Mouse (Mus musculus) spleen, postnatal 36 days (tissue): ENCODE data around the gene Tdrd6.
A peak's percentile ranks its signal among the peaks of the same experiment; 100 is the strongest.

ENCODE experiments used
- DNase-seq, 2 experiments: peaks; one replicate each; pipeline ENCODE4 v3.0.0; 2022; ENCODE audit warnings: low spot score in 2 of 2, mixed read lengths in 1 of 2

Tdrd6 gene

DNA sequence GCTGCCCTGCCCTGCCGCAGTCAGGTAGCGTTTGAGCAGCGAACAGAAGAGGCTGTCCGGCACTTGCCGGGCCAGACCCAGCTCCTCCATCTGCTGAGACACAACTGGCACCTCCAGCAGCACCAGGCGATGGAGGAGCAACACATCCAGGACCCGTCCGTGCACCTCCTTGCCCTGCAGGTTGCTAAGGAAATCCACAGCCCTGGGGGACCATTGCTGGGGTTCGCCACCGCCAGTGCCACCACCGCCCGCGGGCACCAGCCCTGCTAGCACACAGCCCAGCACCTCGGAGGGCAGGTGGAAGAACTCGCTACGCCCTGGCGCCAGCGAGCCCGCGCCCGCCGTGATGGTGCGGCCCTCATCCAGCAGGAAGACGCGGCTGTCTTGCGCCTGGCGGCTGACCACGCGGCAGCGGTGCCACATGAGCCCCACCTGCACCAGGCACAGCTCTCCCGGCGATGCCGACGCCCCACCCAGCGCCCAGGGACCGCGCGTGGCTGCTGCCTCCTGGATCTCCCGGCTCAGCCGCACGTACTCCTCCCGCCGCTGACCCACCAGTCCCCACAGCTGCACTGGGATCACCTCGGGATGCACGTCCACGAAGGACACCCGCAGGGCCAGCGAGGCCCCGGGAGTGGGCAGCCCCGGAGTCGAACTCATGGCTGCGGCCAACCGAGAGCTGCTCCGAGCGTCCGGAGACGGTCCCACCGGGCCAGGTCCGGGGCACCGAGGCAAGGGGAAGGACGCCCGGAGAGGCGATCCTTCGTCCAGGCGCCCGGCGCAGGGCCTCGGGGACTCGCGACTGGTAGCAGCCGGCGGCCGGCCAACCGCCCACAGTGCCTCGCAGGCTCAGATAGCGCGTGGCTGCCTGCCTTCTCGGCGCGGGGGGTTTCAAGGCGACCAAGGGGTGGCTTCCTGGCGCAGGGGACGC lies at the start of gene Tdrd6:
TSS of gene Tdrd6 (minus strand) at position 804 of the 931 bp plus-strand sequence.
- DNase-seq, result no peak

DNA sequence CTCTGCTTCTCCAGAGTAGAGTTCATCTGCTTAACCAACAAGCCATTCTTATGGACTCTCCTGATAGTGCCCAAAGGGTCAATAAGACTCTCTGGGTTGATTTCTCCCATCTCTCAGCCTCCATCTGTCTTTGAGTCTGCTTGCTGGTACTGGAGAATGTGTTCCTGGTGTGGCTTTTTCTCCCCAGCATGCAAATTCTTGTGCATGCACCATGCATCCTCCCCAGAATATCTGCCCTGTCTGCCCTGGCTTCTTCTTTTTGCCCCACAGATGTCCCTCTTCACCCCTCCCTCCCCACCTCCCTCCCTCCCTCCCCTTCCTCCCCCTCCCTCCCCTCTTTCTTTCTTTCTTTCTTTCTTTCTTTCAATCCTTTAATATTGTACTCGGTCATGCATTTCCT lies 47.2 kb upstream of the Tdrd6 start:
- DNase-seq, result peak; percentile 62 to 66

DNA sequence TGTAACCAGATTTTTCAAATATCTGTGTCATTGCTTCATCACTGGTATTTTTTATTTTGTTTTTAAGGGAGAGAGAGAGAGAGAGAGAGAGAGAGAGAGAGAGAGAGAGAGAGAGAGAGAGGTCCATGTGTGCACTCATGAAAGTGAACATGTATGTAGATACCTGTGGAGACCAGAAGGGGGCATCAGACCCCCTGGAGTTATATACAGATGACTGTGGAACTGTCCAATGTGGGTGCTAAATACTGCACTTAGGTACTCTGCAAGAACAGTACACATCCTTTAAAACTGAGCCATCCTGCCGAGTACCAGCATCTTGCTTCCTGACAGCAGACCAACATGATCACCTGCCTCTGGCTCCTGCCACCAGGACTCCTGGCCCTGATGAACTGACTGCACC lies 46.1 kb upstream of the Tdrd6 start:
- DNase-seq, result no peak

DNA sequence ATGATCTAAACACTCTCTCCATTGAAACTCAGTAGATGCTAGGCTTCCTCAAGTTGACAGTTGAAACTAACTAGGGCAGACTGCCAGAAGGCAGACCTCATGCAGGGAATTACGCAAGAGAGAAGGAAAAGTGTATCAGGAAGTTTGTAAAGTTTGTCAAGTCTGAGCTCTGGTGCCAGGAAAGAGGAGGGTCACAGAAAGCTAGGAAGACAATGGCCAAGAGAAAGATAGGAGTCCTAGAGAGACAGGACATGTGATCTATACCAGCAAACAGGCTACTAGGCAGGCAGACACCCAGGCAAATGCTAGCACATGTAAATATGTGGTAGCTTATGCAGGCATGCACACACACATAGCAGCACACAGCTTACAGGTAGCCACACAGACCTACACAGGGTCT lies 45.1 kb upstream of the Tdrd6 start:
- DNase-seq, result no peak

DNA sequence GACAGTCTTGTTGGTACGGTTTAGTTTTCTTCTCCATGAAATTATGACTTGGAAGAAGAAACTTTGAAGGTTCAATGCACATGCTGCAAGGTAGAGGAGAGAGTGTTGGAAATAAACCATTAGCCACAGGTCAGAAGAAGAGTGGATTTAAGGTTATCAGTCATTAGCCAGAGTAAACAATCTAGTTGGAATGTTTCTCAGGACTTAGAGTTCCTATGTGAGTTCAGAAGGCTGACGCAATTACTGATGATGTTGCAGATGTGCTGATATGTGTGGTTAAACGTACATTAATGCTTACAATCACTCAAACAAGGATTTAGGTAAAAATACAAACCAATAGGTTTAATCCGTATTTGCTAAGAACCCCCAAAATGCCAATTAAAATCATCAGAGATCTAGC lies 41.8 kb upstream of the Tdrd6 start:
- DNase-seq, result no peak

- DNase-seq, result no peak
Observed at GRCm38 (mm10) chr17:43669145-43669695, 39.1 kb upstream of the Tdrd6 start.

- no peak for DNase-seq
Observed at GRCm38 (mm10) chr17:43667290-43667843, 37.3 kb upstream of the Tdrd6 start, which contains the start of gene Cyp39a1. Gene Cyp39a1 (plus strand): TSS chr17:43667425.

DNA sequence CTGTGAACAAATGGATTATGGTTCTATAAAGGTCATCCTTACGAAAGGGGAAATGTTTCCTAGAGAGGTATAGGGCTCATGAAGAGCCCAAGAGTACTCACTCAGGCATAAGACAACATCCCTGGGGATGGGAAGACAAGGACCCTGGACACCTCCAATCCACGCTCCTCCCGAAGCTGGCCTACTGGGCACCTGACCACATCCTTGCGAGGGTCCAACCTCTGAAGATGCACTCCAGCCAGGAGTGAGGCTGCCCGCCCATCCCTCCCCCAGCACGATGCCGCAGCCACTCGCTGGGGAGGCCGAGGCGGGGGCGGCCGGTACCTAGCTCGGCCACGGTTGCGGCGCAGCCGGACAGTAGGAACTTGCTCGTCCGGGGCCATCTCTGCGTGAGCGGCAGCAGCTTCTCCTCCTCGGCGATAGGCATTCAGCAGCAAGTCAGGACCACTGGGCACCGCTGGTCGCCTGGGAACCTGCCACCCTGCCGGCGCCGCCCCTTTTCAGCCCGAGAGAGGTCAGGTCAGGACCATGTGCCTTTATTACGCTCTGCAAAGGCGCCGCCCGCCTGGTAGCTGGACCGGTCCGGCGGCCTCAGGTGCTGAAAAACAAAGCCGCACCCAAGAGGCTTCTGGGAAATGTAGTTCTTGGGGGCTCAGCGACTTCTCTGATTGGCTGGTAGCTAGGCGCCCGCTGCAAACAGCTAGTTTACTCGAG lies 36.6 kb upstream of the Tdrd6 start, which contains the start of gene Slc25a27:
TSS of gene Slc25a27 (minus strand) at position 639 of the 714 bp plus-strand sequence.
- DNase-seq, result peak; percentile 90

GRCm38 (mm10) chr17:43651314-43652046 lies 21.4 kb upstream of the Tdrd6 start:
- DNase-seq, result no peak

- no peak for DNase-seq
Observed at GRCm38 (mm10) chr17:43649641-43650436, 19.7 kb upstream of the Tdrd6 start.

- no peak for DNase-seq
Observed at GRCm38 (mm10) chr17:43646925-43647324, 16.8 kb upstream of the Tdrd6 start.

GRCm38 (mm10) chr17:43645136-43645535 lies 15.0 kb upstream of the Tdrd6 start:
- DNase-seq, result no peak

DNA sequence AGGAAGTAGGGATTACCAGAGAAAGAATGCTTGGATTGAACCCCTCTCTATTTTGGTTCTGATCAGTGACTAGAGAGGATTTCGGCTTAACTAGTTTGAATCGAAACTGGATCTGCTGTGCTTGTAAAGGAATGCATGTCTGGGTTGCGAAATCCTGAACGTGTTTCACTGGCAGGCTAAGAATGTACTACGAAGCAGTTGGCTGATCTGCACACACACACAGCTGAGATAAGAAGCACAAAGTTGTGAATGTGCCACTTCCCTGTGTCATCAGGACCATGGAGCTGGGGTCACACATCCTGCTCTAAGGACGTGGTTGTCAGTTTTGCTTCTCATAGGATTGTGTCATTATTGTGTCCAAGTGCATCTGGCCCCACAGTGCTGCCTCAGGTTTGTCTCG lies 14.3 kb upstream of the Tdrd6 start:
- no peak for DNase-seq

DNA sequence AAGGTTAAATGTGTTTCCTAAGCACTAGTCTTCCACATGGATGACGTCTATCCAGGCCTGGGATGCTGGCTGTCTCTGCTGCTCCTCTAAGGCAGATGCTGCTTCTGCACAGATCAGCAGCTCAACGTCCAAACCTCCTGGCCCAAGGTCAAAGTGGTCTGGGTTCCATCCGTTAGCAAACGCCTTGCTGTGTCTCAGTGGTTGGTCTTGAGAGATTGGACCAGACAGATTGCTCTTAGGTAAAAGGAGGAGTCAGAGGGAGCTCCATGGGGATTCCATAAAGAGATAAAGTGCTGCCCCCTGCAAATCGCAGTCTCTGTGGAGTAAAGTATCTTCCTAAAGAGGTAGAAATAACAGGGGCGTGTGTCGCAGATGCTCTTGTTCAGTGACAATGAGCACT lies 13.1 kb upstream of the Tdrd6 start:
- no peak for DNase-seq

DNA sequence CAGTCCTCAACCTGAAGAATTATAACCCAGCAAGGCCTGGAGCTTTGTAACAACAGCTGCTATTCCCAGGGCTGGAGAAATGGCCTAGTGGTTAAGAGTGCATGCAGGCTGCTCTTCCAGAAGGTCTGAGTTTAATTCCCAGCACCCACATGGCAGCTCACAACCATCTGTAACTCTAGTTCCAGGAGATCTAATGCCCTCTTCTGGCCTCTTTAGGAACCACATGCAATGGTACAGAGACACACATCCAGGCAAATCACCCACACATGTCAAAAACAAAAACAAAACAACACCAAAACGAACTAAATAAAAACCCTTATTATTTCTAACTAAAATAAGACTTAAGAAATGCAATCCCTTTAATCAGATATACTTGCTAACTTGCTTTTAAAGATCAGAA lies 10.7 kb upstream of the Tdrd6 start:
- no peak for DNase-seq

GRCm38 (mm10) chr17:43637146-43637545 lies 7.0 kb upstream of the Tdrd6 start:
- DNase-seq, result no peak

DNA sequence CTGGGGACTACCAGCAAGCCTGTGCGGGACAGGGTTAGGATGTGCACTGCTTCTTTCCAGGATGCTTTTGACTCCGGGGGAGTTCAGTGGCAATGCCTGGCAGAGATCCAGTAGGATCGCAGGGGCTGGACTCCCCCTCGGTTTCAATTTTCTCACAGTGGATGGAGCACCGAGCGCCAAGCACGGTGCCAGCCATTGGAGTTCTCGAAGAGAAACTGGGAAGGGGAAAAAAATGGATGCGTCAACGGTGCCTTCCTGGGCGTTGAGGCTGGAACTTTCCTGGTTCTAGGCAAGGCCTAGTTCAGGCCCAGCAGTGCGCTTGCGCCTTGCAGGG lies 295 bp upstream of the Tdrd6 start:
- no peak for DNase-seq

GRCm38 (mm10) chr17:43629026-43629495 lies 1.0 kb downstream of the Tdrd6 start:
- DNase-seq, result no peak

DNA sequence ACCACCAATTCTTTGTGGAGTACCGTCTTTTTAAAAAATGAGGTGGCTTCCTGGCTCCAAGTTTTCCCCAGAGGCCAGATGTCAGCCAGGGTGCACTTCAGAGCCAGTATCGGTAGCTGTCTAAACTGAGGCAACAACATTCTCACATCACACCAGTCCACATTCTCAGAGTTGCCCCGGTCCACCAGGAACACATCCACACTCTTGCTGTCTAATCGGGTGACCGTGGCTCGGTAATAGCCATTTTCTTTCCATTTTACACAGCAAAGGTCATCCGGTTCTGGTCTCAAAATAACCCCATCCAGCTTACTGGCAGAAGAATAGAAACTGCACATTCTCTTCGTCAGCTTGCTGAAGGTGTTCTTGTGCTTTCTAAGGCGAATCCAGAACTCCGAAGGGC lies 1.9 kb downstream of the Tdrd6 start:
- DNase-seq, result no peak

- DNase-seq, result no peak
Observed at GRCm38 (mm10) chr17:43622076-43622475, 8.0 kb downstream of the Tdrd6 start.

- no peak for DNase-seq
Observed at GRCm38 (mm10) chr17:43619156-43619555, 10.9 kb downstream of the Tdrd6 start.
